Mouse (Mus musculus): ENCODE measurements around the gene Lrp8. TPM values are rescaled to one million over a fixed set of nuclear protein-coding genes. Genes with fewer than 3 reads are reported as not detected.
A peak's percentile ranks its signal among the peaks of the same experiment; 100 is the strongest.

The Lrp8 gene
- total and polyA plus RNA-seq, 2 experiments = 0.09 to 0.11 TPM

GRCm38 (mm10) chr4:107920336-107920735 is 118.3 kb downstream of the Lrp8 start:
- 5% methylated on average over 2 of the region's 2 CpGs for WGBS
- H3K27me3 ChIP-seq (ENCODE audit: control insufficient read depth, insufficient read depth, low read length) = no peaks in the 10 kb centered on the region
- no peak overlapping the region for H3K9ac ChIP-seq (ENCODE audit: low read depth, low read length)
- peak overlapping the region; percentile 35; the same call in 1 of the 2 replicates for H3K27ac ChIP-seq (replicated peaks; ENCODE audit: insufficient read depth, low read depth, low read length)
- peak; percentile 63 for DNase-seq (ENCODE audit: extremely low read depth, low read depth, low spot score)
- TF ChIP-seq CTCF (IDR thresholded peaks at IDR 0.05; ENCODE audit: low read depth, low read length) = no peak
- TF ChIP-seq POLR2A (IDR thresholded peaks at IDR 0.05; ENCODE audit: extremely low read depth, insufficient read depth, low read length) = no peak
- H3K36me3 ChIP-seq (ENCODE audit: control insufficient read depth, insufficient read depth, low read length) = peaks cover 14% of the 10 kb centered on the region
- no peak overlapping the region for H3K4me3 ChIP-seq (ENCODE audit: insufficient read depth, low read depth, low read length)
- peaks cover 11% of the 10 kb centered on the region for H3K4me1 ChIP-seq (ENCODE audit: control insufficient read depth, insufficient read depth, low read length)
- H3K79me2 ChIP-seq (ENCODE audit: control insufficient read depth, insufficient read depth, low read length) = peaks cover 37% of the 10 kb centered on the region; the same call in 1 of the 2 replicates

- 16% methylated on average over 8 of the region's 8 CpGs for WGBS
- TF ChIP-seq POLR2A (IDR thresholded peaks at IDR 0.05; ENCODE audit: extremely low read depth, insufficient read depth, low read length) (no peak), CTCF (IDR thresholded peaks at IDR 0.05; ENCODE audit: low read depth, low read length) (no peak)
- Histone ChIP-seq H3K4me1 (ENCODE audit: control insufficient read depth, insufficient read depth, low read length) (peaks cover 9% of the 10 kb centered on the region), H3K79me2 (ENCODE audit: control insufficient read depth, insufficient read depth, low read length) (peaks cover 35% of the 10 kb centered on the region; the same call in 1 of the 2 replicates), H3K27ac (replicated peaks; ENCODE audit: insufficient read depth, low read depth, low read length) (peak overlapping the region; percentile 90), H3K4me3 (ENCODE audit: insufficient read depth, low read depth, low read length) (no peak overlapping the region; the same call in 1 of the 2 replicates), H3K9ac (ENCODE audit: low read depth, low read length) (peak overlapping the region; percentile 64), H3K36me3 (ENCODE audit: control insufficient read depth, insufficient read depth, low read length) (peaks cover 12% of the 10 kb centered on the region), H3K27me3 (ENCODE audit: control insufficient read depth, insufficient read depth, low read length) (no peaks in the 10 kb centered on the region)
- peak; percentile 89 for DNase-seq (ENCODE audit: extremely low read depth, low read depth, low spot score)
These were observed 119.2 kb downstream of the Lrp8 start for GRCm38 (mm10) chr4:107921152-107921695.

GRCm38 (mm10) chr4:107921952-107922351 is 119.9 kb downstream of the Lrp8 start:
- Histone ChIP-seq H3K9ac (ENCODE audit: low read depth, low read length) (peak overlapping the region; percentile 99), H3K27ac (replicated peaks; ENCODE audit: insufficient read depth, low read depth, low read length) (peak overlapping the region; percentile 99), H3K4me3 (ENCODE audit: insufficient read depth, low read depth, low read length) (peak overlapping the region; percentile 98), H3K79me2 (ENCODE audit: control insufficient read depth, insufficient read depth, low read length) (peaks cover 35% of the 10 kb centered on the region; the same call in 1 of the 2 replicates), H3K27me3 (ENCODE audit: control insufficient read depth, insufficient read depth, low read length) (no peaks in the 10 kb centered on the region), H3K4me1 (ENCODE audit: control insufficient read depth, insufficient read depth, low read length) (peaks cover 9% of the 10 kb centered on the region), H3K36me3 (ENCODE audit: control insufficient read depth, insufficient read depth, low read length) (peaks cover 12% of the 10 kb centered on the region)
- WGBS = 5% methylated on average over 4 of the region's 4 CpGs
- peak; percentile 98 for DNase-seq (ENCODE audit: extremely low read depth, low read depth, low spot score)
- TF ChIP-seq CTCF (IDR thresholded peaks at IDR 0.05; ENCODE audit: low read depth, low read length) (no peak), POLR2A (IDR thresholded peaks at IDR 0.05; ENCODE audit: extremely low read depth, insufficient read depth, low read length) (no peak)

- Histone ChIP-seq H3K36me3 (ENCODE audit: control insufficient read depth, insufficient read depth, low read length) (peaks cover 6% of the 10 kb centered on the region), H3K79me2 (ENCODE audit: control insufficient read depth, insufficient read depth, low read length) (peaks cover 32% of the 10 kb centered on the region; the same call in 1 of the 2 replicates)
- under 1% methylated on average over 38 of the region's 38 CpGs for WGBS
These were observed 121.2 kb downstream of the Lrp8 start, which contains the start of gene Cpt2 for GRCm38 (mm10) chr4:107923145-107923802. Cpt2 (minus strand) TSS chr4:107923610.

GRCm38 (mm10) chr4:107923803-107924194 is 121.7 kb downstream of the Lrp8 start:
- DNase-seq (ENCODE audit: extremely low read depth, low read depth, low spot score) = no peak
- Histone ChIP-seq H3K79me2 (ENCODE audit: control insufficient read depth, insufficient read depth, low read length) (peaks cover 30% of the 10 kb centered on the region; the same call in 1 of the 2 replicates), H3K27me3 (ENCODE audit: control insufficient read depth, insufficient read depth, low read length) (no peaks in the 10 kb centered on the region), H3K4me1 (ENCODE audit: control insufficient read depth, insufficient read depth, low read length) (peaks cover 9% of the 10 kb centered on the region), H3K9ac (ENCODE audit: low read depth, low read length) (no peak overlapping the region), H3K4me3 (ENCODE audit: insufficient read depth, low read depth, low read length) (peak overlapping the region; percentile 98; the same call in 1 of the 2 replicates), H3K27ac (replicated peaks; ENCODE audit: insufficient read depth, low read depth, low read length) (no peak overlapping the region), H3K36me3 (ENCODE audit: control insufficient read depth, insufficient read depth, low read length) (peaks cover 6% of the 10 kb centered on the region)
- TF ChIP-seq CTCF (IDR thresholded peaks at IDR 0.05; ENCODE audit: low read depth, low read length) (no peak), POLR2A (IDR thresholded peaks at IDR 0.05; ENCODE audit: extremely low read depth, insufficient read depth, low read length) (no peak)
- WGBS = 38% methylated on average over 7 of the region's 7 CpGs

More at GRCm38 (mm10) chr4:107923145-107923802, 121.2 kb downstream of the Lrp8 start, which contains the start of gene Cpt2:
- TF ChIP-seq CTCF (IDR thresholded peaks at IDR 0.05; ENCODE audit: low read depth, low read length) (peak; percentile 27; the same call in 1 of the 2 replicates), POLR2A (IDR thresholded peaks at IDR 0.05; ENCODE audit: extremely low read depth, insufficient read depth, low read length) (peak; percentile 98)
- Histone ChIP-seq H3K27ac (replicated peaks; ENCODE audit: insufficient read depth, low read depth, low read length) (peak within 1 kb of the TSS; percentile 99), H3K9ac (ENCODE audit: low read depth, low read length) (peak within 1 kb of the TSS; percentile 99), H3K4me1 (ENCODE audit: control insufficient read depth, insufficient read depth, low read length) (peaks cover 9% of the 10 kb centered on the region), H3K4me3 (ENCODE audit: insufficient read depth, low read depth, low read length) (peak within 1 kb of the TSS; percentile 98), H3K27me3 (ENCODE audit: control insufficient read depth, insufficient read depth, low read length) (no peaks in the 10 kb centered on the region)
- DNase-seq (ENCODE audit: extremely low read depth, low read depth, low spot score) = peak; percentile 90

Other genes with a start within 250 kb of the Lrp8 start
- not detected in 2 replicates for gene Dmrtb1, start 118.0 kb upstream of the Lrp8 start, total RNA-seq (2014; rRNA removed)
- not detected in 2 replicates for gene Dmrtb1, start 118.0 kb upstream of the Lrp8 start, polyA plus RNA-seq (2012; rRNA removed)
- gene Magoh, start 77.5 kb downstream of the Lrp8 start, total RNA-seq (2014; rRNA removed) = 42.3 and 46.1 TPM in 2 replicates
- 27.4 and 28.5 TPM in 2 replicates for gene Magoh, start 77.5 kb downstream of the Lrp8 start, polyA plus RNA-seq (2012; rRNA removed)
- gene 0610037L13Rik, start 87.6 kb downstream of the Lrp8 start, total RNA-seq (2014; rRNA removed) = 39.0 and 44.9 TPM in 2 replicates
- gene 0610037L13Rik, start 87.6 kb downstream of the Lrp8 start, polyA plus RNA-seq (2012; rRNA removed) = 24.3 and 28.2 TPM in 2 replicates
- gene Cpt2, start 121.3 kb downstream of the Lrp8 start, total RNA-seq (2014; rRNA removed) = 106 and 125 TPM in 2 replicates
- gene Cpt2, start 121.3 kb downstream of the Lrp8 start, polyA plus RNA-seq (2012; rRNA removed) = 159 and 191 TPM in 2 replicates
- 0.07 and 0.09 TPM in 2 replicates for gene Slc1a7, start 166.1 kb downstream of the Lrp8 start, total RNA-seq (2014; rRNA removed)
- 0.04 and 0.07 TPM in 2 replicates for gene Slc1a7, start 166.1 kb downstream of the Lrp8 start, polyA plus RNA-seq (2012; rRNA removed)

Measured in liver, adult 2 months (tissue).